Mouse (Mus musculus) bone marrow, adult 2 months (tissue): ENCODE data around the gene Gm3625. TPM values are rescaled to one million over a fixed set of nuclear protein-coding genes. Genes with fewer than 3 reads are reported as not detected.

Experiments used
- H3K27ac ChIP-seq: fragments of 200-500 bp; 2 replicates; pipeline ENCODE4 v1.5.1; 2012; ENCODE audit warnings: low read depth, mild to moderate bottlenecking, control low read depth, inconsistent platforms, low read length; ENCODE audit not compliant: control insufficient read depth, poor library complexity, insufficient read depth
- H3K4me1 ChIP-seq: fragments of 200-500 bp; 2 replicates; pipeline ENCODE4 v1.6.1; 2011; ENCODE audit warnings: low read length; ENCODE audit not compliant: control insufficient read depth, insufficient read depth
- H3K4me3 ChIP-seq: fragments of 200-500 bp; replicated peaks from 2 replicates; pipeline ENCODE3; 2011; ENCODE audit warnings: mild to moderate bottlenecking, low read depth, low read length, control low read depth; ENCODE audit not compliant: control insufficient read depth
- CTCF ChIP-seq: fragments of 200-500 bp; IDR thresholded peaks from 2 replicates; pipeline ENCODE4 v1.5.1; 2011; ENCODE audit warnings: low read length, control low read depth; ENCODE audit not compliant: control insufficient read depth, insufficient read depth
- POLR2A ChIP-seq: fragments of 200-500 bp; IDR thresholded peaks from 2 replicates; pipeline ENCODE4 v1.6.1; 2011; ENCODE audit warnings: low read depth, mild to moderate bottlenecking, control low read depth, low read length, borderline replicate concordance; ENCODE audit not compliant: control insufficient read depth
- WGBS: fragments of 180-500 bp; shearing (Covaris S2); methylation state at CpG from one replicate; pipeline ENCODE4 v1.1.7; 2018; 5-methylcytosine and 5-hydroxymethylcytosine counted together
- polyA plus RNA-seq: library from polyadenylated mRNA; stranded (reverse); fragments of >200 nt; gene quantifications from 2 replicates; pipeline ENCODE4 v1.2.4, GENCODE M21; 2011; ENCODE audit warnings: low replicate concordance; ENCODE audit not compliant: missing spikeins, insufficient read depth, insufficient read length

Gene Gm3625
- polyA plus RNA-seq, 1 experiment: not detected

DNA sequence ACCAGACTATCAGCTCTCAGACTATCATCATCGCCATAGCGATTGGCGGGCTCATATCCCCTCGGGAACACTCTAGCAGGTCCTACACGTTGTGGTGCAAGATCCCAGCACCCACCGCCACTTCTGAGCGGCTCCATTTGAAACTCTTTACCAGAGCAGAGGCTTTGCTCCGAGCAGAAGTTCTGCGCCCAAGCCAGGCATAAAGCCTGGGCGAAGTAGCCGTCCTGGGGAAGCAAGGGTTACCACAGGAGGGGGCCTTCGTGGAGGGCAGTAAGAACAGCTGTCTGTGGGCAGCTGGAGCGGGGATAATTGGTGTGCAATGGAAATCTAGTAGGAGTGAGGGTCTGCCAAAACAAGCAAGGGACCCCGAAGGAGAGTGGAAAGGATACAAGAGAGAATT is 45.2 kb downstream of the Gm3625 start:
- TF ChIP-seq CTCF (no peak), POLR2A (no peak)
- Histone ChIP-seq H3K4me3 (no peak overlapping the region), H3K4me1 (peaks cover 3% of the 10 kb centered on the region; the same call in 1 of the 2 replicates), H3K27ac (no peak overlapping the region)
- WGBS: 77% methylated on average over 14 of the region's 14 CpGs

DNA sequence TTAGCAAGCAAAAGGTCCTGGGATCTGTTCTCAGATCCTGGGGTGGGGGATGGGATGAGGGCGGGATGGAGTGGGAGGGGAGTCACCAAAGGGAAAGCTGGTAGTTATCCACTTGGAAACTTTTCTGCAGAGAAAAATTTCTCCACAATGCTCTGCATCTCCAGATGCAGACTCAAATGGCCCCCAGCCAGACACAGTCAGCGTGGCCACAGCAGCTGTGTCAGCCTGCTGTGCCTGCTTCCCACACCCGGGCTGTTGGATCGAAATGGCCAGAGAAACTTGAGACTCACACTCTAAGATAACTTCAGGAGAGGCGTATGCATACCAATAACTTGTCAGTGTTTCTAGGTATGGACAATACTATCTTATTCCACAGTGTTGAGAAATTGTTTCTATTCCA is 46.2 kb downstream of the Gm3625 start:
- 79% methylated on average over 5 of the region's 5 CpGs for WGBS
- TF ChIP-seq POLR2A: no peak
- no peak for TF ChIP-seq CTCF
- peaks cover 3% of the 10 kb centered on the region; the same call in 1 of the 2 replicates for H3K4me1 ChIP-seq
- H3K4me3 ChIP-seq: no peak overlapping the region
- no peak overlapping the region for H3K27ac ChIP-seq

DNA sequence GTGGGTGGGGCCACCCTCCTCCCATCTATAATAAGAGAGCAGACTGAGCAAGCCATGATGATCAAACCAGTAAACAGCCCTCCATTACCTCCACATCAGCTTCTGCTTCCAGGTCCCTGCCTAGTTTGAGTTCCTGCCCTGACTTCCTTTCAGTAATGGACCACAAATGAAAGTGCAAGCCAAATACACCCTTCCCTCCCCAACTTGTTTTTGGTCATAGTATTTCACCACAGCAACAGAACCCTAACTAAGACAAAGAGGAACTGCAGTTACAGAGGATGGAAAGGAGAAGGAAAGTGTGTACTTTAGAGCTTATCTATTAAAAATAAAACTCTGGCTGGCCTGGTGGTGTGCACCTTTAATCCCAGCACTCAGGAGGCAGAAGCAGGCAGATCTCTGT is 47.3 kb downstream of the Gm3625 start:
- H3K27ac ChIP-seq: peak overlapping the region; percentile 22; the same call in 1 of the 2 replicates
- TF ChIP-seq POLR2A (no peak), CTCF (no peak)
- H3K4me3 ChIP-seq: no peak overlapping the region
- H3K4me1 ChIP-seq: peaks cover 3% of the 10 kb centered on the region; the same call in 1 of the 2 replicates

DNA sequence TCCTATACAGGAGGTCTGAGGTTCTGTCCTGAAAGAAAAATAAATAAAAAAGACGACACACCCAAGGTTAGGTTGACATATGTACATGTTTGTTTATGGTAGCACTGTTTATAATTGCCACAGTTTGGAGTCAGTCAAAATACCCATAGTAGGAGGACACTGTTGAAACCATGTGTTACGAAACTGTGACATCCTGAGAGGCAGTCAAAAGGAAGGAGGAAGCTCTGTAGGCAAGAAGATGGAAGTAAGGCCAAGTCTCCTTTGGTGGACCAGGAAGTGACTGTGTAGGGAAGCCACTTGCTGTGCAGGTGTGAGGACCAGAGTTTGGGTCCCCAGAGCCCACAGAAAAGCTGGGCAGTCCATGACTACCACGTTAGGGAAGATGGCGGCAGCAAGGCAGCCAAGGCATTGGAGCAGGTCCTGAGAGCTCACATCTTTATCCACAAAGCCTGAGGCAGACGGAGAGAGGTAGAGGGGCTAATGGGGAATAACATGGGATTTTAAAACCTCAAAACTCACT is 48.3 kb downstream of the Gm3625 start:
- peak overlapping the region; percentile 52 for H3K27ac ChIP-seq
- TF ChIP-seq CTCF (no peak), POLR2A (no peak)
- no peak overlapping the region for H3K4me3 ChIP-seq
- 55% methylated on average over 5 of the region's 5 CpGs for WGBS
- peaks cover 3% of the 10 kb centered on the region; the same call in 1 of the 2 replicates for H3K4me1 ChIP-seq

Other genes starting within 250 kb of the Gm3625 start
- 4.5 and 16.2 TPM in 2 replicates for gene Ncoa1, start 115.7 kb downstream of the Gm3625 start, polyA plus RNA-seq
- 42.2 and 57.3 TPM in 2 replicates for gene Itsn2, start 289 bp downstream of the Gm3625 start, polyA plus RNA-seq
- gene Fam228a, start 145.5 kb upstream of the Gm3625 start, polyA plus RNA-seq: not detected in 2 replicates
- gene Pfn4, start 176.1 kb upstream of the Gm3625 start, polyA plus RNA-seq: 1.4 and 1.6 TPM in 2 replicates
- 8.6 TPM in 1 of 2 replicates, not detected in the other for gene Fam228b, start 176.3 kb upstream of the Gm3625 start, polyA plus RNA-seq
- gene Sf3b6, start 224.6 kb upstream of the Gm3625 start, polyA plus RNA-seq: 161 and 194 TPM in 2 replicates
- 2.2 and 7.8 TPM in 2 replicates for gene Fkbp1b, start 248.7 kb upstream of the Gm3625 start, polyA plus RNA-seq